Mouse (Mus musculus) MEL (cell line): ENCODE data around the gene Dctn1.

Source experiments
- CHD2 ChIP-seq: IDR thresholded peaks from 2 replicates; pipeline ENCODE4 v1.6.1; 2011; ENCODE audit warnings: low read length, improper control_type of control experiment
- EP300 ChIP-seq, 2 experiments: IDR thresholded peaks; 2 replicates each; pipeline ENCODE4 v1.6.1; 2011; ENCODE audit warnings: improper control_type of control experiment in 2 of 2, low read length in 2 of 2, low read depth in 1 of 2, mild to moderate bottlenecking in 1 of 2
- MAFK ChIP-seq: IDR thresholded peaks from 2 replicates; pipeline ENCODE4 v1.6.1; 2011; ENCODE audit warnings: low read depth, mild to moderate bottlenecking, low read length, improper control_type of control experiment, borderline replicate concordance
- MXI1 ChIP-seq: IDR thresholded peaks from 2 replicates; pipeline ENCODE4 v1.6.1; 2011; ENCODE audit warnings: mild to moderate bottlenecking, low read depth, low read length, improper control_type of control experiment
- POLR2A ChIP-seq, 2 experiments: IDR thresholded peaks; 2 replicates each; pipeline ENCODE4 v1.6.1; 2011 to 2012; ENCODE audit warnings: low read length in 2 of 2, mild to moderate bottlenecking in 2 of 2, control low read depth in 1 of 2, improper control_type of control experiment in 1 of 2, low read depth in 1 of 2, moderate library complexity in 1 of 2; ENCODE audit not compliant: control insufficient read depth in 1 of 2, insufficient read depth in 1 of 2, poor library complexity in 1 of 2
- RAD21 ChIP-seq: IDR thresholded peaks from 2 replicates; pipeline ENCODE4 v1.6.1; 2011; ENCODE audit warnings: mild to moderate bottlenecking, low read depth, low read length, improper control_type of control experiment
- SIN3A ChIP-seq: IDR thresholded peaks from 2 replicates; pipeline ENCODE4 v1.6.1; 2012; ENCODE audit warnings: low read length, improper control_type of control experiment, inconsistent platforms
- UBTF ChIP-seq: IDR thresholded peaks from 2 replicates; pipeline ENCODE4 v1.6.1; 2012; ENCODE audit warnings: low read depth, mild to moderate bottlenecking, inconsistent platforms, low read length, improper control_type of control experiment, moderate library complexity, borderline replicate concordance; ENCODE audit not compliant: insufficient read depth
- USF1 ChIP-seq: IDR thresholded peaks from 2 replicates; pipeline ENCODE4 v1.6.1; 2014; ENCODE audit warnings: low read depth, mild to moderate bottlenecking, inconsistent platforms, low read length, improper control_type of control experiment, moderate library complexity
- ZC3H11A ChIP-seq: IDR thresholded peaks from 2 replicates; pipeline ENCODE4 v1.6.1; 2012; ENCODE audit warnings: low read depth, mild to moderate bottlenecking, inconsistent platforms, low read length, improper control_type of control experiment

DNA sequence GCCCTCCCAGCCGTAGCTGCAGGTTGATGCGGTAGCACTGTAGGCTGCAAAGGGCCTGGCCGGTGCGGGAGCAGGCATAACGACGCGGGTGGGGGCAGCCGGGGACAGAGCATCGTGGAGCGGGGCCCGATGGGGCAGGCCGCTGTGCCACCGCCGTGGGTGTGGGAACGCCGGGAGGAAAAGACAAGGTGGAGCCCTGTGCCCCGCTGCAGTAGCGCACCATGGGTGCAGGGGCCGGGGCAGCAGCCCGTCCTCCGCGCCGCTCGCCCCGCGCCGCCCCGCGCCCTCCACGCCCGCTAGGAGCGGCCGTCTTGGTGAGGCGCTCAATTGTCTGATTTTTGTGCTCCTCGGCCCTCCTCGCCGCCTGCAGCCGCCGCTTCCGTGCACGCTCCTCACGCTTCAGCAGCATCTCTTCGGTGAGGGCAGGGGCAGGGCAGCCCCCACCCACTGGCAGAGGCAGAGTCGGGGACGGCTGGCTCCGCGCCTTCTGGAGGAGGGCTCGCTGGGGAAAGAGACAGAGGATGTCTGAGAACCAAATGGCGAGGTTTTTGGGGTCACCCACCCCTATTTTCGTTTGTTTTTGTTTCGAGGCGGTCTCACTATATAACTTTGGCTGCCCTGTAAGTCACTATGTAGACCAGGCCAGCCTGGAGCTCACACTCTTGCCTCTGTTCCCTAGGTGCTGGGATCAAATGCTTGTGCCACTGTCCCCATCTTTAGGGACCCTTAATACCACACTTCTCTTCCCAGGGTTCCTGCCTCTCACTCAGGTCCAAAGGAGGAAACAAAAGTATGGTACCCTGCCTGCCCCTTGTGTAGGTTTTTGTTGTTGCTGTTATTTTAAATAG lies 43.6 kb upstream of the Dctn1 start:
- no peak for TF ChIP-seq EP300 (IDR thresholded peaks at IDR 0.05; ENCODE audit: low read depth in 1 of 2, low read length in 2 of 2)
- TF ChIP-seq USF1, result no peak
- TF ChIP-seq MAFK, result no peak
- TF ChIP-seq POLR2A (IDR thresholded peaks at IDR 0.05; ENCODE audit: control insufficient read depth in 1 of 2, insufficient read depth in 1 of 2, low read depth in 1 of 2, low read length in 2 of 2, poor library complexity in 1 of 2), result no peak
- TF ChIP-seq UBTF, result 0 out of 2 replicates have a peak, but pooled peaks have one; percentile 63
- no peak for TF ChIP-seq CHD2
- TF ChIP-seq SIN3A, result no peak
- no peak for TF ChIP-seq RAD21
- TF ChIP-seq MXI1, result no peak
- TF ChIP-seq ZC3H11A, result no peak
